In genomic region chr5:123075576-123076418, GRCm38 (mm10) we compare ENCODE assay signal across 8 mouse cellular contexts. TPM values are rescaled to one million over a fixed set of nuclear protein-coding genes. Genes with fewer than 3 reads are reported as not detected.
DNase-seq lines count a peak whose midpoint lies in the region; ATAC-seq and TF ChIP-seq lines count a peak whose summit lies in the region.

No protein-coding gene starts in this region.

- peak; percentile 75 for DNase-seq in ES-E14 (ENCODE audit: low read depth, low spot score)
- peak; percentile 96 for DNase-seq in cerebellum, adult 11-12 months
- peak; percentile 92 for DNase-seq in heart, postnatal 25 days (ENCODE audit: low spot score)
- peak; percentile 90 to 92 for DNase-seq in layer of hippocampus, adult 18-20 months (ENCODE audit: low spot score in 2 of 2)
- peak; percentile 92 to 95 for DNase-seq in lung, adult 18-20 months

- H3K36me3 ChIP-seq in ES-E14 (ENCODE audit: control insufficient read depth, insufficient read depth, low read length, poor library complexity, severe bottlenecking): no peaks in the 10 kb centered on the region
- H3K36me3 ChIP-seq in forebrain, embryonic 15.5 days: no peaks in the 10 kb centered on the region
- no peaks in the 10 kb centered on the region for H3K36me3 ChIP-seq in neural tube, embryonic 14.5 days (ENCODE audit: control insufficient read depth, insufficient read depth, low read length)
- no peaks in the 10 kb centered on the region for H3K36me3 ChIP-seq in testis, adult 2 months (ENCODE audit: control insufficient read depth, insufficient read depth, low read length)

- peak overlapping the region; percentile 94 for H3K4me2 ChIP-seq in forebrain, embryonic 15.5 days (replicated peaks)
- H3K4me2 ChIP-seq in neural tube, embryonic 14.5 days (ENCODE audit: low read depth, low read length): peak overlapping the region; percentile 83

- no peaks in the 10 kb centered on the region for H3K27me3 ChIP-seq in forebrain, embryonic 15.5 days
- no peaks in the 10 kb centered on the region for H3K27me3 ChIP-seq in neural tube, embryonic 14.5 days (ENCODE audit: control insufficient read depth, insufficient read depth, low read length)
- H3K27me3 ChIP-seq in testis, adult 2 months (ENCODE audit: control insufficient read depth, insufficient read depth, low read length): no peaks in the 10 kb centered on the region

- H3K27ac ChIP-seq in ES-E14 (ENCODE audit: insufficient read depth, low read depth, low read length, poor library complexity, severe bottlenecking): no peak overlapping the region
- peak overlapping the region; percentile 61 for H3K27ac ChIP-seq in forebrain, embryonic 15.5 days (replicated peaks)
- H3K27ac ChIP-seq in neural tube, embryonic 14.5 days (ENCODE audit: low read depth, low read length): peak overlapping the region; percentile 73
- no peak overlapping the region for H3K27ac ChIP-seq in testis, adult 2 months (ENCODE audit: control insufficient read depth, insufficient read depth, low read depth, low read length)

- H3K4me1 ChIP-seq in ES-E14 (ENCODE audit: control insufficient read depth in 2 of 2, insufficient read depth in 2 of 2, low read length in 2 of 2, poor library complexity in 1 of 2): peaks cover 0 to 8% of the 10 kb centered on the region in 2 experiments; a peak in 2 of 4 replicates
- H3K4me1 ChIP-seq in forebrain, embryonic 15.5 days: peaks cover 25% of the 10 kb centered on the region
- H3K4me1 ChIP-seq in neural tube, embryonic 14.5 days (ENCODE audit: control insufficient read depth, insufficient read depth, low read length): peaks cover 16% of the 10 kb centered on the region; the same call in 1 of the 2 replicates
- peaks cover 15% of the 10 kb centered on the region for H3K4me1 ChIP-seq in testis, adult 2 months (ENCODE audit: control insufficient read depth, insufficient read depth, low read length)

- no peak; the same call in 1 of the 2 replicates for TF ChIP-seq POLR2A in testis, adult 2 months (IDR thresholded peaks at IDR 0.05; ENCODE audit: control insufficient read depth, low read depth, low read length)

- in situ Hi-C loops in ES-E14 (cut with MboI; ENCODE audit: low sequenced_read_pairs in 2 of 2, unreplicated experiment in 2 of 2): no loop called here

- no peak for TF ChIP-seq CTCF in testis, adult 2 months (IDR thresholded peaks at IDR 0.05; ENCODE audit: control insufficient read depth, insufficient read depth, insufficient replicate concordance, low read depth, low read length)

- H3K9ac ChIP-seq in ES-E14 (ENCODE audit: insufficient read depth, low read depth, low read length, poor library complexity, severe bottlenecking): peak overlapping the region; percentile 83
- H3K9ac ChIP-seq in forebrain, embryonic 15.5 days (replicated peaks): peak overlapping the region; percentile 81
- H3K9ac ChIP-seq in neural tube, embryonic 14.5 days (replicated peaks; ENCODE audit: low read depth, low read length): peak overlapping the region; percentile 69

- 7% methylated on average over 45 of the region's 45 CpGs for WGBS in forebrain, embryonic 15.5 days
- 11% methylated on average over 40 of the region's 45 CpGs for whole genome bisulfite sequencing in neural tube, embryonic 14.5 days

- ATAC-seq in forebrain, embryonic 15.5 days (replicated peaks): peak; percentile 89
- peak; percentile 92 for ATAC-seq in neural tube, embryonic 14.5 days (ENCODE audit: low read depth)

- intact Hi-C loops in heart, postnatal 25 days (cut with DNase I): no loop called here

- peak overlapping the region; percentile 72 to 92 for H3K4me3 ChIP-seq in ES-E14 (ENCODE audit: insufficient read depth in 1 of 2, low read depth in 1 of 2, low read length in 2 of 2, poor library complexity in 1 of 2, severe bottlenecking in 1 of 2)
- peak overlapping the region; percentile 81 for H3K4me3 ChIP-seq in forebrain, embryonic 15.5 days
- peak overlapping the region; percentile 73 for H3K4me3 ChIP-seq in neural tube, embryonic 14.5 days (ENCODE audit: low read depth, low read length)
- H3K4me3 ChIP-seq in testis, adult 2 months (ENCODE audit: control insufficient read depth, low read depth, low read length): peak overlapping the region; percentile 79

- no peaks in the 10 kb centered on the region for H3K9me3 ChIP-seq in ES-E14 (ENCODE audit: control insufficient read depth, insufficient read depth, low read depth, low read length)
- no peaks in the 10 kb centered on the region for H3K9me3 ChIP-seq in forebrain, embryonic 15.5 days
- H3K9me3 ChIP-seq in neural tube, embryonic 14.5 days (ENCODE audit: control insufficient read depth, low read length): no peaks in the 10 kb centered on the region; the same call in 1 of the 2 replicates

TF ChIP-seq in ES-E14, 5 proteins besides CTCF, POLR2A, EP300 and RAD21:
- TF ChIP-seq ZC3H11A (IDR thresholded peaks at IDR 0.05; ENCODE audit: borderline replicate concordance, low read depth, low read length): no peak
- no peak for TF ChIP-seq ZNF384 (IDR thresholded peaks at IDR 0.05; ENCODE audit: low read depth, low read length)
- TF ChIP-seq CHD2 (IDR thresholded peaks at IDR 0.05; ENCODE audit: low read depth, low read length): no peak

RNA-seq across cellular contexts. Expression of gene Tmem120b, which starts 7.6 kb away (rescaled TPM):
- total RNA-seq in ES-E14 (2012; rRNA removed): 21.9 and 29.4 TPM in 2 replicates
- 16.0 and 16.9 TPM in 2 replicates for polyA plus RNA-seq in forebrain, embryonic 15.5 days (2015; fragmentation: Nextera tagmentation; extraction: Ambion mirVana)
- 10 to 100 TPM in 1 of 2 experiments, 1 to 10 TPM in 1; 8.6 to 10.6 TPM for total RNA-seq in heart, postnatal 25 days (2021)
- 10 to 100 TPM; 16.4 to 17.6 TPM for total RNA-seq in layer of hippocampus, adult 18-20 months (2021)
- polyA plus RNA-seq in neural tube, embryonic 14.5 days (2014; fragmentation: Nextera tagmentation; extraction: Ambion mirVana): 15.6 and 16.1 TPM in 2 replicates
- polyA plus RNA-seq in testis, adult 2 months (2012; rRNA removed): 0.94 and 1.2 TPM in 2 replicates

RNA-seq across cellular contexts. Expression of gene Morn3, which starts 29.0 kb away (rescaled TPM):
- 0.62 and 0.63 TPM in 2 replicates for total RNA-seq in ES-E14 (2012; rRNA removed)
- polyA plus RNA-seq in forebrain, embryonic 15.5 days (2015; fragmentation: Nextera tagmentation; extraction: Ambion mirVana): 1.1 and 2.2 TPM in 2 replicates
- total RNA-seq in heart, postnatal 25 days (2021): not detected
- under 1 TPM; 0.38 to 0.94 TPM for total RNA-seq in layer of hippocampus, adult 18-20 months (2021)
- polyA plus RNA-seq in neural tube, embryonic 14.5 days (2014; fragmentation: Nextera tagmentation; extraction: Ambion mirVana): 0.37 and 0.43 TPM in 2 replicates
- 272 and 285 TPM in 2 replicates for polyA plus RNA-seq in testis, adult 2 months (2012; rRNA removed)

RNA-seq across cellular contexts. Expression of gene Rhof, which starts 56.7 kb away (rescaled TPM):
- total RNA-seq in ES-E14 (2012; rRNA removed): 2.3 and 2.5 TPM in 2 replicates
- 11.4 and 12.4 TPM in 2 replicates for polyA plus RNA-seq in forebrain, embryonic 15.5 days (2015; fragmentation: Nextera tagmentation; extraction: Ambion mirVana)
- total RNA-seq in heart, postnatal 25 days (2021): under 1 TPM; 0.36 to 0.45 TPM
- total RNA-seq in layer of hippocampus, adult 18-20 months (2021): 10 to 100 TPM; 49.1 to 50.9 TPM
- 8.9 and 13.1 TPM in 2 replicates for polyA plus RNA-seq in neural tube, embryonic 14.5 days (2014; fragmentation: Nextera tagmentation; extraction: Ambion mirVana)
- polyA plus RNA-seq in testis, adult 2 months (2012; rRNA removed): 0.78 and 1.1 TPM in 2 replicates

Comparison
In these comparisons a context has a peak if more than half of its experiments do, and no peak if none do; other contexts are left out.
1. H3K27ac ChIP-seq: peak in forebrain, embryonic 15.5 days (single experiment) and neural tube, embryonic 14.5 days (single experiment); none in ES-E14 (single experiment) and testis, adult 2 months (single experiment).
2. RNA of gene Rhof, which starts 56.7 kb away (total RNA-seq): 49.1 to 50.9 TPM in layer of hippocampus, adult 18-20 months; 2.3 to 2.5 TPM in ES-E14 and 0.36 to 0.45 TPM in heart, postnatal 25 days; every median in the first group is over 10 times any median in the second.
3. Peak in every context shown above with its lines, with median percentiles within 50 percentile points of each other: DNase-seq, H3K4me3 ChIP-seq and H3K9ac ChIP-seq.